Mouse (Mus musculus) C2C12 (cell line): ENCODE results near the gene Tdrd9.

Experiments used
- CEBPB ChIP-seq: IDR thresholded peaks from one replicate; pipeline ENCODE4 v1.6.1; 2011; ENCODE audit warnings: low read depth, mild to moderate bottlenecking, control low read depth, moderate library complexity
- CTCF ChIP-seq: IDR thresholded peaks from one replicate; pipeline ENCODE4 v1.5.1; 2011; ENCODE audit not compliant: control insufficient read depth, insufficient read depth, insufficient read length
- MAX ChIP-seq: IDR thresholded peaks from one replicate; pipeline ENCODE4 v1.6.1; 2011; ENCODE audit warnings: mild to moderate bottlenecking, control low read depth
- MYOD1 ChIP-seq: IDR thresholded peaks from one replicate; pipeline ENCODE4 v1.6.1; 2011; ENCODE audit warnings: low read depth; ENCODE audit not compliant: control insufficient read depth, insufficient read length
- MYOG ChIP-seq: IDR thresholded peaks from one replicate; pipeline ENCODE4 v1.6.1; 2011; ENCODE audit not compliant: control insufficient read depth, insufficient read length; ENCODE audit errors: extremely low read depth
- USF1 ChIP-seq: IDR thresholded peaks from one replicate; pipeline ENCODE4 v1.6.1; 2011; ENCODE audit warnings: low read depth, mild to moderate bottlenecking, control low read depth, moderate library complexity

DNA sequence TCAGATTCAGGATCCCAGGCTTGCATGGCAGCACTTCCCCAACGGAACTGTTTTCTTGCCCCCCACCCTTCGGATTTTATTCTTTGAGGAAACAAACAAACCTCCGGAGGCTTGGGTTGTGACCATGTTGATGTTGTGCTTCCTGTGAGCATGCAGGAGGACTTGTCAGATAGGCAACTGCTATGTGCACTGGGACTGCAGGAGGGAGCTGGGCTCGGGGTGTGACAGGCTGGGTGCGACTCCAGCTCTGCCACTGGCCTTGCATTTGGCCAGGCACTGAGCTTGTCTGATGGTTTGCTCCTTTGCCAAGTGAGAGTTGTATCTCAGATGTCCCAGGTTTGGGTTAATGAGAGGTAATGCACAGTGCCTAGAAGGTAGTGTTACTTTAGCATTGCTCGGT is 6.9 kb downstream of the Tdrd9 start:
- TF ChIP-seq CTCF (no peak), USF1 (no peak), MYOG (no peak), MYOD1 (no peak), MAX (no peak), CEBPB (no peak)
